Mouse (Mus musculus) E14TG2a.4 (cell line): Measurements from ENCODE around the gene Coro2b.

ENCODE experiments used
- CTCF ChIP-seq: conservative IDR thresholded peaks from 2 replicates; pipeline ENCODE4 v1.5.1; 2014; ENCODE audit warnings: low read length
- NANOG ChIP-seq: IDR thresholded peaks from 2 replicates; pipeline ENCODE4 v1.6.1; 2014; ENCODE audit warnings: borderline replicate concordance, low read length, mixed read lengths

DNA sequence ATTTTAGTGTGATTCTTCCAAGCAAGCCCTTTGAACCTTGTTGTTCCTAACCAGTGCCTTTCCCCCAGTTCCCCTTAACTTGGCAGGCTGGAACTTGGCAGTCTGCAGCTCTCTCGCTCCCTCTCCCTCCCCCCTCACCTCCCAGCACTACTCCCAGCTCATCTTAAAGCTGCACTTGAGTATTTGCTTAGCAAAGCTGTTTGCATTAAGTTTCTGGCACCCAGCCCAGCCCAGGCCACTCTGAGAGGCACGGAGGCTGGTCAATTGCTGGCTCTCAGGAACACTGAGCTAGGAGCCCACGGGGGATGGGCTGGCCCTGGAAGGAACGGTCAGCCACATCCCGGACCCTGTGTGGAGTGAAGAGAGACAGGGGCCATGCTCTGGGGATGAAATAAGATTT lies 80.8 kb downstream of the Coro2b start:
- TF ChIP-seq CTCF (no peak), NANOG (no peak)
